Mouse (Mus musculus) heart, adult 2 months (tissue): ENCODE data around the gene Calm4.

Experiments used
- EP300 ChIP-seq: fragments of 200-500 bp; IDR thresholded peaks from 2 replicates; pipeline ENCODE4 v1.6.1; 2011; ENCODE audit warnings: low read depth, low read length, control low read depth; ENCODE audit not compliant: insufficient read depth
- POLR2A ChIP-seq: fragments of 200-500 bp; IDR thresholded peaks from 2 replicates; pipeline ENCODE4 v1.6.1; 2011; ENCODE audit warnings: mild to moderate bottlenecking, low read depth, low read length, control low read depth; ENCODE audit not compliant: insufficient read depth

DNA sequence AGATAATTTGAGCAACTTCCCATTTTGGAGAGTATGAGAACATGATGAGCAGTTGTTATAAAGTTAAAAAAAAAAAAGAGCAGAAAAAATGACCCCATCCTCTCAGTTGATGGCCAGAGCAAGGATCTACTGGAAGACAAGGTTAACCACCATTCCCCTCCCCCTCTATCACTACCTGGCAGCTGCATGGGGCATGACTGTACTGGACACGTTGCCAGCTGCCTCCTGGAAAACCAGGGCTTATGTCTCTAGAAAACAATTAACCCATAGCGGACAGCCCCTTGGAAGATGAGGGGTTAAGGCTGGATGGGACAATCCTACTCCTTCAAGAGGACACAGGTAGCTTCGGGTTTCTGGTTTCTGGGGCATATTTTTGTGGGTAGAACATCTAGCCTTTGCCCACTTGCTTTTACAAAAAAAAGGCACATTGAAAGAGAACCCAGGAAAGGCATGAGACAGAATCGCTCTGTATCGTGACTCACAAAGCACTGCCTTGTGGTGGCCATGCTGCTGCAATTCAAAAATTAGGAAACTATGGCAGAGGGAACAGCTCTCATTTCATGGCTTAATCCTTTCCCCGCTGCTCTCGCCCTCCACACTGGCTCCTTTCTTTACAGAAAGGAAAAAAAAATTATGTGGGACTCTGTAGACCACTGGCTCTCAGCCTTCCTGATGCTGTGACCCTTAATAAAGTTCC lies 30.3 kb upstream of the Calm4 start:
- TF ChIP-seq POLR2A (no peak), EP300 (no peak)
